In the genomic region with DNA sequence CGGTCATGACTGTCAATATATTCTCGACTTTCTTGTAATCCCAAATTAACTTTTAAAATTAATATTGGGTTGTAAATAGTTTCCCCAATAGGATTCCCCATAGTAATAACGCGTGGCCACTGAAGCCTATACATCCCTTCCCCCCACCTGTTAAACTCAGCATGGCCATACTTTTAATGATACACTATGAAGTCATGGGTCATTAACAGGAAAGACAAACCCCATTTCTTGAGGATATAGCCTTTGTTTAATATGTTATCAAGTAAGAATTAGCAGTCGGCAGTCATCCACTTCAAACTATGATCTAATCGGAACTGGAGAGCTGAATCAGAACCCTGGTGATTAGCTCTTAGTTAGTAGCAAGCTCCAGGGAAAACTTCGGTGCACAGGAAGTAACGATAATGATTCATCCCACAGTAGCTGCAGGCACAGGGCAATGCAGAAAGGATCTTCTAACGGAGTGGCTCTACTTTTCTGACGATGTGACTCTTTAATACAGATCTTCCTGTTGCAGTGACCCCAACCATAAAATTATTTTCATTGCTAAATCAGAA, we compare ENCODE assay signal across 34 mouse cellular contexts. TPM values are rescaled to one million over a fixed set of nuclear protein-coding genes. Genes with fewer than 3 reads are reported as not detected.
DNase-seq lines count a peak whose midpoint lies in the region; ATAC-seq and TF ChIP-seq lines count a peak whose summit lies in the region.
"Had no signal": no experiment of that assay in that cellular context is flagged by ENCODE, and none has a peak within 500 bp of the region (broad histone marks: within the 10 kb centered on the region; RNA-seq: fewer than 3 reads in every experiment).

No protein-coding gene starts in this region.

- intact Hi-C loops in gastrocnemius, postnatal 36 days (cut with DNase I) = no loop called here

- H3K4me3 ChIP-seq in kidney, embryonic 16.5 days (ENCODE audit: low read length) = no peak overlapping the region
- no peak overlapping the region for H3K4me3 ChIP-seq in forebrain, embryonic 11.5 days (ENCODE audit: low read depth, low read length)
- no peak overlapping the region for H3K4me3 ChIP-seq in heart, embryonic 11.5 days (ENCODE audit: low read depth, low read length)
- H3K4me3 ChIP-seq: embryonic facial prominence, embryonic 13.5 days; forebrain, embryonic 13.5 days; heart, adult 2 months; hindbrain, embryonic 13.5 days; limb, embryonic 10.5 days; limb, embryonic 15.5 days; liver, embryonic 13.5 days; megakaryocyte, embryonic 14.5 days; midbrain, embryonic 13.5 days; neural tube, embryonic 15.5 days had no signal

- H3K36me3 ChIP-seq in kidney, embryonic 16.5 days (ENCODE audit: insufficient read depth, low read length) = no peaks in the 10 kb centered on the region
- no peaks in the 10 kb centered on the region for H3K36me3 ChIP-seq in forebrain, embryonic 11.5 days (ENCODE audit: control insufficient read depth, insufficient read depth, low read length)
- no peaks in the 10 kb centered on the region for H3K36me3 ChIP-seq in heart, embryonic 11.5 days (ENCODE audit: control insufficient read depth, insufficient read depth, low read length)
- H3K36me3 ChIP-seq: embryonic facial prominence, embryonic 13.5 days; hindbrain, embryonic 13.5 days; limb, embryonic 10.5 days; limb, embryonic 15.5 days; liver, embryonic 13.5 days; midbrain, embryonic 13.5 days; neural tube, embryonic 15.5 days had no signal

- 47% methylated on average over 10 of the region's 10 CpGs for whole genome bisulfite sequencing in kidney, embryonic 16.5 days
- WGBS in forebrain, embryonic 11.5 days = 85% methylated on average over 10 of the region's 10 CpGs
- 69% methylated on average over 10 of the region's 10 CpGs for WGBS in heart, embryonic 11.5 days (ENCODE audit: insufficient replicate concordance)

- H3K4me1 ChIP-seq in kidney, embryonic 16.5 days (ENCODE audit: insufficient read depth, low read length) = peaks cover 16% of the 10 kb centered on the region
- H3K4me1 ChIP-seq in forebrain, embryonic 11.5 days (replicated peaks; ENCODE audit: control insufficient read depth, insufficient read depth, low read length) = no peaks in the 10 kb centered on the region
- peaks cover 11% of the 10 kb centered on the region for H3K4me1 ChIP-seq in heart, embryonic 11.5 days (ENCODE audit: control insufficient read depth, insufficient read depth, low read length)
- H3K4me1 ChIP-seq: embryonic facial prominence, embryonic 13.5 days; limb, embryonic 15.5 days; neural tube, embryonic 15.5 days had no signal

- peak; percentile 87; the same call in 1 of the 2 replicates for ATAC-seq in kidney, embryonic 16.5 days (ENCODE audit: low FRiP score, low TSS enrichment)
- peak; percentile 99 for ATAC-seq in Patski
- no peak for ATAC-seq in forebrain, embryonic 11.5 days (replicated peaks; ENCODE audit: low FRiP score)
- ATAC-seq in heart, embryonic 11.5 days (replicated peaks; ENCODE audit: insufficient number of reproducible peaks, low FRiP score, low TSS enrichment) = no peak
- ATAC-seq: forebrain, embryonic 13.5 days; intestine, embryonic 16.5 days; lung, postnatal 0 days; midbrain, embryonic 13.5 days had no signal

- POLR2A ChIA-PET in Patski (lab: Charles Lee) = interaction anchor here (0.8 to 1.0 kb wide), 2 partner anchors 51 to 52 kb away, joined by 3 to 4 read pairs; a partner anchor contains a TSS

- in situ Hi-C loops in Patski (cut with MboI; ENCODE audit: low pct_unique_long_range_greater_than_20kb) = loop anchor here (10.0 kb wide), 1 partner anchor 176 kb away; no protein-coding TSS in a partner anchor

- H3K9ac ChIP-seq in kidney, embryonic 16.5 days (replicated peaks; ENCODE audit: low read length) = no peak overlapping the region
- no peak overlapping the region for H3K9ac ChIP-seq in forebrain, embryonic 11.5 days (ENCODE audit: low read length)
- no peak overlapping the region for H3K9ac ChIP-seq in heart, embryonic 11.5 days (ENCODE audit: low read depth, low read length)
- H3K9ac ChIP-seq: embryonic facial prominence, embryonic 13.5 days; forebrain, embryonic 13.5 days; hindbrain, embryonic 13.5 days; limb, embryonic 15.5 days; liver, embryonic 13.5 days; midbrain, embryonic 13.5 days; neural tube, embryonic 15.5 days had no signal

- CTCF ChIA-PET in Patski (lab: Charles Lee) = interaction anchor here (0.8 to 2.3 kb wide), 4 partner anchors 29 to 102 kb away, joined by 3 to 6 read pairs (median 4); no protein-coding TSS in a partner anchor

- no peak overlapping the region for H3K4me2 ChIP-seq in kidney, embryonic 16.5 days (replicated peaks; ENCODE audit: low read depth, low read length)
- no peak overlapping the region for H3K4me2 ChIP-seq in forebrain, embryonic 11.5 days (ENCODE audit: low read depth, low read length, severe bottlenecking)
- H3K4me2 ChIP-seq in heart, embryonic 11.5 days = no peak overlapping the region
- H3K4me2 ChIP-seq: embryonic facial prominence, embryonic 13.5 days; forebrain, embryonic 13.5 days; hindbrain, embryonic 13.5 days; limb, embryonic 15.5 days; liver, embryonic 13.5 days; midbrain, embryonic 13.5 days; neural tube, embryonic 15.5 days had no signal

- peak; percentile 11 for DNase-seq in gastrocnemius, adult 18-20 months (ENCODE audit: low spot score)
- DNase-seq in gastrocnemius, postnatal 36 days = no peak
- DNase-seq in kidney, postnatal 10 days = no peak
- peak; percentile 77 for DNase-seq in Patski (ENCODE audit: low read depth, low spot score)
- no peak for DNase-seq in forebrain, embryonic 11.5 days (ENCODE audit: low spot score)
- DNase-seq: adrenal gland, postnatal 14 days; B cell, adult 2 months; cerebellum, adult 11-12 months; cerebellum, adult 9-11 months; embryo, embryonic 11 days; gastrocnemius, postnatal 25 days; heart, adult 2 months; heart, postnatal 14 days; kidney, adult 9 months; layer of hippocampus, postnatal 36 days; liver, embryonic 13.5 days; lung, adult 18-20 months; lung, postnatal 4 days; thymus, adult 18-20 months; thymus, postnatal 36 days had no signal

- H3K9me3 ChIP-seq in kidney, embryonic 16.5 days (ENCODE audit: low read length) = no peaks in the 10 kb centered on the region
- no peaks in the 10 kb centered on the region for H3K9me3 ChIP-seq in forebrain, embryonic 11.5 days (ENCODE audit: control insufficient read depth, low read length)
- H3K9me3 ChIP-seq in heart, embryonic 11.5 days (replicated peaks; ENCODE audit: control insufficient read depth, low read length) = no peaks in the 10 kb centered on the region
- H3K9me3 ChIP-seq: embryonic facial prominence, embryonic 13.5 days; forebrain, embryonic 13.5 days; hindbrain, embryonic 13.5 days; limb, embryonic 10.5 days; limb, embryonic 15.5 days; liver, embryonic 13.5 days; midbrain, embryonic 13.5 days; neural tube, embryonic 15.5 days had no signal

- no peak for TF ChIP-seq CTCF in Patski (IDR thresholded peaks at IDR 0.05)

- H3K27me3 ChIP-seq in kidney, embryonic 16.5 days (ENCODE audit: insufficient read depth, low read length) = no peaks in the 10 kb centered on the region
- H3K27me3 ChIP-seq in Patski = no peaks in the 10 kb centered on the region
- no peaks in the 10 kb centered on the region for H3K27me3 ChIP-seq in forebrain, embryonic 11.5 days (ENCODE audit: control insufficient read depth, insufficient read depth, low read length)
- H3K27me3 ChIP-seq in heart, embryonic 11.5 days (ENCODE audit: control insufficient read depth, insufficient read depth, low read length) = no peaks in the 10 kb centered on the region
- H3K27me3 ChIP-seq: CH12.LX; embryonic facial prominence, embryonic 13.5 days; forebrain, embryonic 13.5 days; hindbrain, embryonic 13.5 days; limb, embryonic 15.5 days; liver, embryonic 13.5 days; megakaryocyte, embryonic 14.5 days; midbrain, embryonic 13.5 days; neural tube, embryonic 15.5 days had no signal

- H3K27ac ChIP-seq in kidney, embryonic 16.5 days (ENCODE audit: low read length) = no peak overlapping the region
- H3K27ac ChIP-seq in forebrain, embryonic 11.5 days (ENCODE audit: low read depth, low read length) = no peak overlapping the region
- no peak overlapping the region for H3K27ac ChIP-seq in heart, embryonic 11.5 days (ENCODE audit: low read depth, low read length)
- H3K27ac ChIP-seq: embryonic facial prominence, embryonic 13.5 days; forebrain, embryonic 13.5 days; heart, adult 2 months; hindbrain, embryonic 13.5 days; limb, embryonic 10.5 days; limb, embryonic 15.5 days; liver, embryonic 13.5 days; midbrain, embryonic 13.5 days; neural tube, embryonic 15.5 days; stomach, postnatal 0 days had no signal

RNA-seq across cellular contexts. Expression of a gene that starts 50.8 kb away (rescaled TPM):
- 1 to 10 TPM; 2.5 to 3.7 TPM for total RNA-seq in gastrocnemius, adult 18-20 months (2021)
- 1 to 10 TPM; 2.2 to 4.7 TPM for total RNA-seq in gastrocnemius, postnatal 36 days (2021)
- 4.1 and 5.8 TPM in 2 replicates for polyA plus RNA-seq in kidney, embryonic 16.5 days (2015; fragmentation: Nextera tagmentation; extraction: Ambion mirVana)
- polyA plus RNA-seq in Patski (2021) = 139 TPM
- polyA plus RNA-seq in forebrain, embryonic 11.5 days (2014; fragmentation: Nextera tagmentation; extraction: Ambion mirVana) = 4.8 and 5.1 TPM in 2 replicates
- polyA plus RNA-seq in heart, embryonic 11.5 days (2014; fragmentation: Nextera tagmentation; extraction: Ambion mirVana) = 17.6 and 19.4 TPM in 2 replicates
- total RNA-seq: CH12.LX had no signal

Comparison
In these comparisons a context has a peak if more than half of its experiments do, and no peak if none do; other contexts are left out.
1. DNase-seq: peak in gastrocnemius, adult 18-20 months (single experiment) and Patski (single experiment); none in gastrocnemius, postnatal 36 days (0 of 2), kidney, postnatal 10 days (single experiment) and forebrain, embryonic 11.5 days (single experiment).
2. ATAC-seq: peak in kidney, embryonic 16.5 days (single experiment) and Patski (single experiment); none in forebrain, embryonic 11.5 days (single experiment) and heart, embryonic 11.5 days (single experiment).